Comparison of ENCODE assay signal across 15 mouse cellular contexts in genomic region chr1:182500843-182501242, GRCm38 (mm10). TPM values are rescaled to one million over a fixed set of nuclear protein-coding genes. Genes with fewer than 3 reads are reported as not detected.
A peak's percentile ranks its signal among the peaks of the same experiment; 100 is the strongest.
DNase-seq lines count a peak whose midpoint lies in the region; ATAC-seq and TF ChIP-seq lines count a peak whose summit lies in the region.
"Had no signal": no experiment of that assay in that cellular context is flagged by ENCODE, and none has a peak within 500 bp of the region (broad histone marks: within the 10 kb centered on the region; RNA-seq: fewer than 3 reads in every experiment).

No protein-coding gene starts in this region.

- WGBS in intestine, embryonic 15.5 days = 85% methylated on average over 4 of the region's 4 CpGs
- WGBS in intestine, embryonic 16.5 days = 84% methylated on average over 4 of the region's 4 CpGs

- H3K4me3 ChIP-seq in gastrocnemius, adult 2 months = no peak overlapping the region
- H3K4me3 ChIP-seq in intestine, embryonic 15.5 days (replicated peaks) = no peak overlapping the region
- H3K4me3 ChIP-seq in intestine, embryonic 16.5 days (ENCODE audit: low read length) = no peak overlapping the region
- peak overlapping the region; percentile 77 for H3K4me3 ChIP-seq in megakaryocyte, embryonic 14.5 days (replicated peaks)
- no peak overlapping the region for H3K4me3 ChIP-seq in myocyte
- H3K4me3 ChIP-seq: liver, embryonic 13.5 days had no signal

- H3K36me3 ChIP-seq in intestine, embryonic 15.5 days = no peaks in the 10 kb centered on the region
- H3K36me3 ChIP-seq in intestine, embryonic 16.5 days (ENCODE audit: control insufficient read depth, insufficient read depth, low read length) = no peaks in the 10 kb centered on the region
- H3K36me3 ChIP-seq in megakaryocyte, embryonic 14.5 days (replicated peaks; ENCODE audit: low read length) = peaks cover 83% of the 10 kb centered on the region
- peaks cover 5% of the 10 kb centered on the region for H3K36me3 ChIP-seq in myocyte (ENCODE audit: control insufficient read depth, insufficient read depth)

- no peak overlapping the region for H3K9ac ChIP-seq in intestine, embryonic 15.5 days
- H3K9ac ChIP-seq in intestine, embryonic 16.5 days (ENCODE audit: low read depth, low read length) = no peak overlapping the region
- H3K9ac ChIP-seq: liver, embryonic 13.5 days had no signal

- H3K27ac ChIP-seq in gastrocnemius, adult 2 months = peak overlapping the region; percentile 84
- H3K27ac ChIP-seq in intestine, embryonic 15.5 days = 0 out of 2 replicates have a peak overlapping the region, but pooled peaks have one; percentile 61
- H3K27ac ChIP-seq in intestine, embryonic 16.5 days (ENCODE audit: low read length) = no peak overlapping the region
- H3K27ac ChIP-seq: liver, embryonic 13.5 days had no signal

- H3K4me2 ChIP-seq in intestine, embryonic 15.5 days (replicated peaks) = no peak overlapping the region
- no peak overlapping the region for H3K4me2 ChIP-seq in intestine, embryonic 16.5 days (ENCODE audit: low read depth, low read length)
- H3K4me2 ChIP-seq in myocyte (ENCODE audit: low read depth) = peak overlapping the region; percentile 1
- H3K4me2 ChIP-seq: liver, embryonic 13.5 days had no signal

- no peak overlapping the region for H3ac ChIP-seq in myocyte (ENCODE audit: control insufficient read depth, insufficient read length)

- no peak for TF ChIP-seq POLR2A in myocyte (IDR thresholded peaks at IDR 0.05; ENCODE audit: insufficient read length, low read depth)

- no peak for ATAC-seq in intestine, embryonic 15.5 days
- no peak for ATAC-seq in intestine, embryonic 16.5 days
- ATAC-seq in megakaryocyte, adult 5-6 weeks (ENCODE audit: poor library complexity, severe bottlenecking) = no peak
- ATAC-seq: Patski had no signal

- intact Hi-C loops in gastrocnemius, adult 2 months (cut with DNase I) = no loop called here

- no peaks in the 10 kb centered on the region for H3K9me3 ChIP-seq in intestine, embryonic 15.5 days
- no peaks in the 10 kb centered on the region for H3K9me3 ChIP-seq in intestine, embryonic 16.5 days (ENCODE audit: control insufficient read depth, low read length)
- no peaks in the 10 kb centered on the region for H3K9me3 ChIP-seq in megakaryocyte, embryonic 14.5 days
- H3K9me3 ChIP-seq: liver, embryonic 13.5 days had no signal

- H3K27me3 ChIP-seq in intestine, embryonic 15.5 days (replicated peaks) = no peaks in the 10 kb centered on the region
- H3K27me3 ChIP-seq in intestine, embryonic 16.5 days (replicated peaks; ENCODE audit: control insufficient read depth, insufficient read depth, low read length) = no peaks in the 10 kb centered on the region
- no peaks in the 10 kb centered on the region for H3K27me3 ChIP-seq in megakaryocyte, embryonic 14.5 days (replicated peaks)
- no peaks in the 10 kb centered on the region for H3K27me3 ChIP-seq in myocyte (ENCODE audit: control insufficient read depth, insufficient read depth, insufficient read length)
- H3K27me3 ChIP-seq: liver, embryonic 13.5 days; Patski had no signal

- H3K79me2 ChIP-seq in myocyte (ENCODE audit: control insufficient read depth, insufficient read depth) = peaks cover 93% of the 10 kb centered on the region

- H3K4me1 ChIP-seq in intestine, embryonic 15.5 days (replicated peaks) = peaks cover 67% of the 10 kb centered on the region
- peaks cover 67% of the 10 kb centered on the region for H3K4me1 ChIP-seq in intestine, embryonic 16.5 days (ENCODE audit: control insufficient read depth, insufficient read depth, low read length)
- H3K4me1 ChIP-seq in megakaryocyte, embryonic 14.5 days = peaks cover 95% of the 10 kb centered on the region

- peak; percentile 11 for DNase-seq in gastrocnemius, adult 2 months
- no peak for DNase-seq in gastrocnemius, adult 8-10 months (ENCODE audit: low spot score in 2 of 2)
- DNase-seq in right cerebral cortex, postnatal 14 days = no peak
- DNase-seq: adrenal gland, postnatal 25 days; B cell, adult 2 months; cerebellum, adult 11-12 months; kidney, adult 9 months; liver, embryonic 13.5 days; thymus, adult 18-20 months had no signal

- no peak for TF ChIP-seq CTCF in gastrocnemius, adult 2 months (IDR thresholded peaks at IDR 0.05)

TF ChIP-seq in myocyte, 11 proteins besides CTCF, POLR2A, EP300 and RAD21:
- no peak for TF ChIP-seq POLR2AphosphoS2 (IDR thresholded peaks at IDR 0.05; ENCODE audit: insufficient read length, low read depth)
- no peak for TF ChIP-seq E2F4 (IDR thresholded peaks at IDR 0.05; ENCODE audit: insufficient read depth)
- no peak for TF ChIP-seq MYOG (IDR thresholded peaks at IDR 0.05; ENCODE audit: control insufficient read depth in 1 of 3, insufficient read depth in 1 of 3, insufficient read length in 2 of 3, low read depth in 2 of 3)
- no peak for TF ChIP-seq TCF12 (IDR thresholded peaks at IDR 0.05; ENCODE audit: insufficient read depth, poor library complexity, severe bottlenecking)
- no peak for TF ChIP-seq TCF3 (IDR thresholded peaks at IDR 0.05; ENCODE audit: insufficient read length, low read depth)
- no peak for TF ChIP-seq SRF (IDR thresholded peaks at IDR 0.05; ENCODE audit: control insufficient read depth, insufficient read length, low read depth)

RNA-seq across cellular contexts. Expression of gene Capn2, which starts 16.6 kb away (rescaled TPM):
- 10 to 100 TPM; 46.7 to 55.3 TPM for total RNA-seq in gastrocnemius, adult 2 months (2021)
- 10 to 100 TPM; 46.6 to 49.7 (median 47.6) TPM for total RNA-seq in gastrocnemius, adult 8-10 months (2022)
- 85.5 and 95.1 TPM in 2 replicates for polyA plus RNA-seq in intestine, embryonic 15.5 days (2015; fragmentation: Nextera tagmentation; extraction: Ambion mirVana)
- polyA plus RNA-seq in intestine, embryonic 16.5 days (2015; fragmentation: Nextera tagmentation; extraction: Ambion mirVana) = 74.8 and 77.0 TPM in 2 replicates
- polyA plus RNA-seq in megakaryocyte, embryonic 14.5 days (2012; ENCODE audit: insufficient read depth, low replicate concordance) = 46.0 and 47.8 TPM in 2 replicates
- total RNA-seq in megakaryocyte, adult 5-6 weeks (2015) = 108 and 122 TPM in 2 replicates
- 174 and 241 TPM in 2 replicates for total RNA-seq in megakaryocyte, adult 5-6 weeks (2017)
- 148 TPM for polyA plus RNA-seq in myocyte (2012; fragmentation: generic; extraction: Trizol)
